Mouse (Mus musculus) stomach, embryonic 14.5 days (tissue): Measurements from ENCODE around the gene Golga4. TPM values are rescaled to one million over a fixed set of nuclear protein-coding genes. Genes with fewer than 3 reads are reported as not detected.

Experiments
- polyA plus RNA-seq: library from polyadenylated mRNA; unstranded; fragments of >200 nt; fragmentation: Nextera tagmentation; extraction: Ambion mirVana; gene quantifications from 2 replicates; pipeline ENCODE4 v1.2.1, GENCODE M21; 2014

Golga4 gene
- polyA plus RNA-seq, 1 experiment from 2014 or later, result 73.4 TPM

Other genes starting within 250 kb of the Golga4 start
- 0.22 TPM in 1 of 2 replicates, not detected in the other for gene Eomes, start 28.1 kb upstream of the Golga4 start, polyA plus RNA-seq
- 14.3 and 16.1 TPM in 2 replicates for gene Itga9, start 100.4 kb downstream of the Golga4 start, polyA plus RNA-seq